Mouse (Mus musculus): ENCODE measurements at regions not wholly inside any gene's neighbourhood (a gene's known extent, or its start where the extent isn't known, plus 50 kb on each side); places are given as distances from the start of the nearest gene placed in this dataset.
A peak's percentile ranks its signal among the peaks of the same experiment; 100 is the strongest.
"Not testable (repeated sequence)": the region's sequence is repeated elsewhere in the genome, so short reads cannot be mapped to it uniquely, and the experiment has no call there.

DNA sequence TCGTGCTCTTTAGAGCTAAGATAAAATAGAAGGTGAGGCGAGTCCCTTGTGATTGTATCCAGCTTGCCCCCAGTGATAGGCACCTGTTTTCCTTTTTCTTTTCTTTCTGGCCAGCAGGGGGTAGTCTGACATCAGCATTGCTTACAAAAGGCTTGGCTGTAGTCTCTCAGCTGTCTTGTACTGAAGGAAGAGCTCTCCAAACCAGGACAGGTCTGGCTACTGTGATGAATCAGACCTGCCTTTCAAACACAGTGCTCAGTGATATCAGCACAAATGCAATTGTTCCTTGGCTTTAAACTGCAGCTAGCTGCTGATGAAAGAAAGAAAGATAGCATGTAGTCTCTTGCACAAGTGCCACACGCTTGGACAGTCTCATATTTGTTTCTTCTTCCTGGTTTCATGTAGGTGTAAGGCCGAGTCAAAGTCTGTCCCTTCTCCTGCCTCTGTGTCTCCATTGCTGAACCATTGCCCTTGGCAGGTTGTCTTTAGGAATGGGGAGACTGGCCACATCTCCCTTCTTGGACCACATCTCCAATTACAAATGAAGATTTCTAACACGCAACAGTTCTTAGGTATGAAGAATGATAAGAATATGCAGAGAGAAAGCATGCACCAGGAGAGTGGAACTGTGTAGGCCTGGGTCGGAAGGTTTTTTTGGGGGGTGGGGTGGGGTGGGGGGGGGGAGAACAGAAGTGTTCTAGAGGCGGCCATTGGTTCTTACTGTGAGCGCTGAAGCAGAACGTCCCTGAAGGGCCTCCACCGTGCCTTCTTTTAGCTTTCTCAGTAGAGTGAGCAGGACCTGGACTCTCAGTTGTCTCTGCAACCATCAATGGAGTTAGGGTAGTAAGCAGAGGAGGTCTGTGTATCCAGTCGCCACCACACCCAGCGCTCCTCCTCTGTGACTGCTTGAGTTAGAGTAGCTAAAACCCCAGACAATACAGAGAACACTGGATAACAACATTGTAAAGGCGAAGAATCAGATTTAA is 200.9 kb downstream of the Faxc start:
- DNase-seq: peak; percentile 18

GRCm38 (mm10) chr4:22133547-22134495 is 202.7 kb downstream of the Faxc start:
- no peak for DNase-seq

- DNase-seq: no peak
These were observed 209.0 kb downstream of the Faxc start for GRCm38 (mm10) chr4:22140122-22140521.

DNA sequence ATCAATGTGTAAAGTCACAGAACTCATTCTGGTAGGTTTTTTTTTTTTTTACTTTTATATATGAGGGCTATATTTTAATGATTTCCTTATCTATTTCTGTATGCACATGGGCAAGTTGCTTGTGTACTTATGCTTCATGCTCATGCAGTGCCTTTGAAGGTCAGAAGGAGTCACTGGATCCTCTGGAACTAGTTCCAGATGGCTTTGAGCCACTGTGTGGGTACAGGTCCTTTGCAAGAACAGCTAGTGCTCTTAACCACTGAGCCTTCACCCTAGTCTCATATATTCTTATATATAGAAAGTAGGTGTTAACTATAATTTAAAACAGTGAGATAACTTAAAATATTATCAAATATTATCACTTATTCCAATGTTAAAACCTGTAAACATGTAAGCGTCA is 212.4 kb downstream of the Faxc start:
- DNase-seq: no peak

DNA sequence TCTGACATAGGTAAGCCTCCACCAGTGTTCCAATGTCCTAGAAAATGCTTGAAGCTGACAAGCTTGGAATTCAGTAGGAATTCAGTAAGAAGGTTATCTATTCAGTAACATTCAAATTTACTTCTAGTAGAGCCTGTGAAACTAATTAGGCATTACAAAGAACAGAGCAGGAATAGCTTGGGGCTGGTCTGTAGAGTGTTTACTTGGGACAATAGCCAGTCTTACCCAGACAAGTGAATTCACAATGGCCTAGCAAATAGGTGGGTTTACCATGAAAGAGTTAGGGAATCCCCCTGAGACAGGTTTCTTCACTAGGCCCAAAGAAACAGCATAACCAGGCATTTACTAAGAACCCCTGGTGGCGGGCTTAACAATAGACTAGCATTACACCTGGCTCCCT is 212.5 kb upstream of the Fbxl4 start:
- DNase-seq: not testable (repeated sequence)

DNA sequence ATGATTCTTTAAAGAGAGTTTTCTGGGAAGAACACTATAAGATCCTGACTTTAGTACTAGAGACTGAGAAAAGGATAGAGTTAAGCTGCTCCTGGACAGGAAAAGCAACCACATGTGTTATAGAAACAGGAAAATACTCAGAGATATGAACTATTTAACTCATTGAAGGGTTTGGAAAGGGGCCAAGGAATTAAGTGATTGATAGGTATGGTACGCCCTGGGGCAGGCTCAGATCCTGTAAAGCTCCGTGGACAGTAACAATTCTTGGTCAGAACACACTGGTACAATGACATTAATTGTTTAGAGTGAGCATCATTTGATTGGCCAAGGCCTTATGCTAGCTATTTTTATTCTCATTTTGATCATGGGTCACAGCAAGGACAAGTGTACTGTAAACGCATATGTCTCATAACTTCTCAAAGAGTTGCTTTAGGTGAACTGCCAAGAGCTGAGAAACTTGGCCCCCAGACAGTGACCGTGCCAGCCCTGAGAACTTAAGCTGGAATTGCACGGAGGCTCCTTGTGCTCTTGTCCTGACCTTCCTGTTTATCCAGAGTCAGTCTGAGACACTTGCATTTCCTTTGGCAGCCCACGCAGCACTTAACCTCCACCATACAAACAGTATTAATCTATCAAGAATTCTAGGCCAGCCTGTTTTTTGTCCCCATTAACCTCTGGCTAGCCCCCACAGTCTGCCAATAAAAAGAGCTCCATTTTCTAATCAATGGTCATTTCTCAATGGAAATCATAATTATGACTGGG is 210.5 kb upstream of the Fbxl4 start:
- no peak for DNase-seq

- DNase-seq: no peak
These were observed 205.3 kb upstream of the Fbxl4 start for GRCm38 (mm10) chr4:22151899-22152493.

GRCm38 (mm10) chr4:22152971-22153544 is 204.3 kb upstream of the Fbxl4 start:
- no peak for DNase-seq

GRCm38 (mm10) chr4:22153620-22154019 is 203.7 kb upstream of the Fbxl4 start:
- DNase-seq: no peak

GRCm38 (mm10) chr4:22186422-22186821 is 170.9 kb upstream of the Fbxl4 start:
- DNase-seq: no peak

GRCm38 (mm10) chr4:22188141-22189006 is 169.0 kb upstream of the Fbxl4 start:
- DNase-seq: no peak

DNA sequence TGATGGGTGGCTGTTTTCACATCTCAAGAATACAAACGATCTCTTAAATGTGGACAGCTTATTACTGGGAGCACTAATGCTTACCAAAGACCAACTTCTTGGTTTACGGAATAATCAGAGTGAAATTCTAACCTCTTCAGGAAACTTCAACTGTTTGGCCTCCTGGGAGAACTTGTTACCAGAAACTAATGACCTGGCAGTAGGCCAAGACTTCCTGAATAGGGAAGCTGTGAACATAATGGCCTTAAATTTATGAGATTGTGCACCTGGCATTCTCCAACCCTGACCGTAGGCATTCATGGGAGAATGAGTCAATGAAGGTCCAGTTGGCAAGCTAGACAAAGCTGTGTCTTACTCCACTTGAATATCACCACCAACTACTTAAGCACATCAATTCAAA is 160.8 kb upstream of the Fbxl4 start:
- no peak for DNase-seq

- DNase-seq: no peak
These were observed 148.8 kb upstream of the Fbxl4 start for GRCm38 (mm10) chr4:22208531-22208930.

GRCm38 (mm10) chr4:22237640-22238039 is 119.7 kb upstream of the Fbxl4 start:
- no peak for DNase-seq

DNA sequence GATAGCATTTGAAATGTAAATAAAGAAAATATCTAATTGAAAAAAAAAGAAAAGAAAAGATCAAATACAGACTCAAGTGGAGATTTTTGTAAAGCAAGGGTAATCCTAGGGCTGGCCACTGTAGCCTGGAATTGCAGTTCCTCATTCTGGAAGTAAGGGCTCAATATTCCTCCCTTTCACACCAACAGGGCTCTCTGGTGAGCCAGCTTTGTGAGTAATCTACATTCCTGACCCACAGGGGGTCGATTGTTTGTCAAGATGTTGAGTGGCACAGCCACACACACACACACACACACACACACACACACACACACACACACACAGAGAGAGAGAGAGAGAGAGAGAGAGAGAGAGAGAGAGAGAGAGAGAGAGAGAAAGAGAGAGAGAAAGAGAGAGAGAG is 107.1 kb upstream of the Fbxl4 start:
- not testable (repeated sequence) for DNase-seq

DNA sequence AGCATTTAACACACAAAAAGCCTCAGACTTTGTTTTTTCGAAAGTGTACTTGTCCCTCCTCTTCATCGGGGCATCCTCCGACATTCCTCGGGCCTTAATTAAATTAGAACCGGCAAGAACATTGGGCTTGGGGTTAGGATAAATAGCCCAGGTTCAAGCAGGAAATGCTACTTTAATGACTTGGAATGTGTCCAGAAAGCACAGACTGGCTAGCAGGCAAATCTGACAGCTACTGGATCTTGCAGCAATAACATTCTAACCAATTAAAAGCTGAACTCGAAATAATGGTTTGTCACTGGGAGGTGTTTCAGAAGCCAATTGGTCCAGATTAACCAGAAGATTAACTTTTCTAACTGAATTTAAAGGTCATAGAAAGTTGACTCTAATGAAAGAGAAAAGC is 93.4 kb upstream of the Fbxl4 start:
- DNase-seq: no peak

DNA sequence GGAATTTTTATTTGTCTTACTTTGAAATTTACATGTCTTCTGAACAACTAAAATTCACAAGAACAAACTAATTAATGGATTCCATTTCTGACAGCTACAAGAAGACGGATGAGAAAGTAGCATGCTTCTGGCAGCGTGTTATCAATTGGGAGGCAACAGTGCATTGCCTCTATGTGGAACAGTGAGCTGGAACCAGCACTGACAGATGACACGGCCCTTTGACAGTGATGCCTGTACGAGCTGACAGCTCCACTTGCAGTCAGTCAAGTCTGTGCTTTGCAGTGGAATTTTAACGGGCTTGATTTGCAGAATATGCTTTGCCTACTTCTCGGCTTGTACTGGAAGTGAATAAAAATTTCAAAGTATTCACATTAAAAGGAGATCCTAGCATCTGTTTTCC is 88.3 kb upstream of the Fbxl4 start:
- no peak for DNase-seq

DNA sequence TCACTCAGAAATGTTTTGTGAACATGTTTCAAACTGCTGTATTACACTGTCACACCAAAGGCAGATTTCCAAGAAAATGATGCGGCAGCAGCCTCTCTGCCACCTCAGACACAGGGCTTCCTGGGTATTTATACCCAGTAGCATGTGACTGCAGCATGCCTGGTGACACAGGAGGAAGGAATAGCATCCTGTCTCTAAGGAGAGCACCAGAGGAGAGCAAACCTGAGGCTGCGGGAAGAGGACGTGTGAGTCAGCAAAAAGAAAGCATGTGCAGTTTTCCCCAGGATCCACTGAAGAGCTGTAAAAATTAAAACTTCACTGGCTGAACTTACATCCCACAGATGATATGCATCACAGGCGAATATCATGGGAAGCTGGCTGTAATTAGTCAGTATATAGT is 83.2 kb upstream of the Fbxl4 start:
- DNase-seq: no peak

GRCm38 (mm10) chr4:22282536-22283323 is 74.6 kb upstream of the Fbxl4 start:
- DNase-seq: no peak

- no peak for DNase-seq
These were observed 65.2 kb upstream of the Fbxl4 start for GRCm38 (mm10) chr4:22292169-22292568.
